Mouse (Mus musculus) cerebellum, adult 2 months (tissue): Measurements from ENCODE around the gene Ythdf1. TPM values are rescaled to one million over a fixed set of nuclear protein-coding genes. Genes with fewer than 3 reads are reported as not detected.

Source experiments
- DNase-seq, 2 experiments: peaks; one replicate each; pipeline ENCODE4 v3.0.0; 2021
- H3K27ac ChIP-seq: fragments of 200-500 bp; 2 replicates; pipeline ENCODE4 v1.5.1; 2012; ENCODE audit warnings: low read length, control low read depth, inconsistent platforms; ENCODE audit not compliant: insufficient read depth
- H3K27me3 ChIP-seq: fragments of 200-500 bp; 2 replicates; pipeline ENCODE4 v1.6.1; 2012; ENCODE audit warnings: inconsistent platforms, mild to moderate bottlenecking, low read length, moderate library complexity; ENCODE audit not compliant: control insufficient read depth, insufficient read depth
- H3K4me1 ChIP-seq: fragments of 200-500 bp; 2 replicates; pipeline ENCODE4 v1.6.1; 2011; ENCODE audit warnings: low read length; ENCODE audit not compliant: control insufficient read depth, insufficient read depth
- H3K4me3 ChIP-seq: fragments of 200-500 bp; replicated peaks from 2 replicates; pipeline ENCODE3; 2011; ENCODE audit warnings: mild to moderate bottlenecking, low read depth, low read length, control low read depth; ENCODE audit not compliant: insufficient read depth
- CTCF ChIP-seq: fragments of 200-500 bp; IDR thresholded peaks from 2 replicates; pipeline ENCODE4 v1.5.1; 2011; ENCODE audit warnings: low read depth, mild to moderate bottlenecking, control low read depth, low read length, moderate library complexity, borderline replicate concordance; ENCODE audit not compliant: insufficient read depth
- POLR2A ChIP-seq: fragments of 200-500 bp; IDR thresholded peaks from 2 replicates; pipeline ENCODE4 v1.6.1; 2011; ENCODE audit warnings: low read length, control low read depth, borderline replicate concordance; ENCODE audit not compliant: insufficient read depth
- WGBS: fragments of 180-500 bp; shearing (Covaris S2); methylation state at CpG from one replicate; pipeline ENCODE4 v1.1.7; 2018; 5-methylcytosine and 5-hydroxymethylcytosine counted together
- polyA plus RNA-seq: library from polyadenylated mRNA; depleted of rRNA; stranded (reverse); fragments of >200 nt; gene quantifications from 2 replicates; pipeline ENCODE4 v1.2.3, GENCODE M21; 2012

Ythdf1 gene
- polyA plus RNA-seq, 1 experiment, result 52.3 TPM

DNA sequence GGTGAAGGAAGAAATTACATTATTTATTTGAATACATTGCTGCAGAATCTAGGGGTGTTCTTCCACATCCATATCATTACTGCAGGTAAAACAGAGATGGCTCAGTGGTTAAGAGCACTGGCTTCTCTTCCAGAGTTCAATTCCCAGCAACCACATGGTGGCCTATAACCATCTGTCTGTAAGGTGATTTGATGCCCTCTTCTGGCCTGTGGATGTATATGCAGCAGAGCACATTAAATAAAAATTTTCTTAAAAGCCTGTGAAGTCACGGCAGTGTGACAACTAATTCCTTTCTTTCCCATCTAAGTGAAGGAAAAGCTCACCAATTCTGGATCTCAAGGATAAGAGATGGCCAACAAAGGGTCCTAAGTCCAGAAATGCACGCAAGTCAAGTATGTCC is 18.7 kb downstream of the Ythdf1 start:
- Histone ChIP-seq H3K27me3 (no peaks in the 10 kb centered on the region), H3K4me3 (no peak overlapping the region), H3K4me1 (peaks cover 20% of the 10 kb centered on the region), H3K27ac (no peak overlapping the region)
- 32% methylated on average over 2 of the region's 2 CpGs for WGBS
- peak in 1 of 2 experiments; percentile 59 for DNase-seq
- TF ChIP-seq POLR2A, result no peak
- peak; percentile 41; the same call in 1 of the 2 replicates for TF ChIP-seq CTCF

DNA sequence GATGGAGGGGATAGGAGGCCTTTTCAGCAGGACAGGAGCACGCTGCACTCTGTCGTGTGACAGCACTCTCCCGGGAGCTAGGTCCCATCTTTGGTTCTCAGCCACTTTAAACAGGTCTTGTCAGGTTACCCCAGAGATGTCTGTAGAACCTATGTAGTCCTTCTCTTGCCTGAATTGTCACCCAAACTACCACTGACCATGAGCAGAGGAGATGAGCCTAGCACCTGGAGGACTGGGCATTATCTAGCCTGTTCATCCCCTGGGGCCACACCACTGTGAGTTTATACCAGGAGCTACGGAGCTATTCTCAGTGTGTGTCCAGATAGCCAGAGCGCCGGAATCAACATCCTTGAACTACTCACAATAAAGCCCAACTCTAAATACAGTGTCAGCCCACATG is 22.9 kb downstream of the Ythdf1 start:
- H3K27ac ChIP-seq, result no peak overlapping the region
- WGBS, result 31% methylated on average over 6 of the region's 6 CpGs
- no peak overlapping the region for H3K4me3 ChIP-seq
- DNase-seq, result peak in 1 of 2 experiments; percentile 50
- no peaks in the 10 kb centered on the region for H3K27me3 ChIP-seq
- peaks cover 40% of the 10 kb centered on the region for H3K4me1 ChIP-seq
- TF ChIP-seq POLR2A (peak; percentile 49; the same call in 1 of the 2 replicates), CTCF (no peak)

DNA sequence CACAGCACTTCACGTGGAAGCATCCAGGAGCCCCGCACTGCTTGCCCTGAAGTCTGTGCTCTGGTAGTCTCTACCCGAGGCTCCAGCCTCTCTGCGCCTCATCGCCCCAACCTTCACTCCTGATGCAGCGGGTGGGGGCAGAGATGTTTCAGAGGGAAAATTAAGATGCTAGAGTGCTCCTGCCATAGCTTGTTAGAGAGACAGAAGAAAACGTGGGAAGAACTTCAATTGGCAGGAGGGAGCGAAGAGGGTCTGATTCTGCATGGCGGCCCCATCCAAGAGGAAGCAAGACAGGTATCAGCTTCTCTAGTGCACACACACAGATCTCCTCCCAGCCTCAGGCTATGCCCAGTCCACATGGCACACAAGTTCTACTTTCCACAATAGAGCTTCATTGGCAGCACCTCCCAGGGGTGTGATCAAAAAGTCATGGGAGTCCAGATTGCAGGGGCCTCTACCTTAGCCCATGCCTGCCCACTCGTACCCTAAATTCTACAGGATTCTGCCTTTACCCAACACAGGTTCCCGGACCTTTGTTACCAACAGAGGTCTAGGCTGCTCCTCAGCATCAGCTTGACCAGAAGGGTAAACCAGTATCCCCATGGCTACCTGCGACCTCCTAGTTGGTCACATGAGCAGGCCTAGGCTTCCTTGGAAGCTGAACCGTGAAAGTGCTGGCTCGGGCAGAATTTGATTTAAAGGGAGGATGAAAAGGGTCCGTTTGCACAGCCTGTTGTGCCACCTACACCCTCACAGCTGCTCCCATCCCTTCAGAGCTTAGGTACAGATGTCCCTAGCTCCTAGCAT is 23.7 kb downstream of the Ythdf1 start:
- DNase-seq, result peak; percentile 42 to 51
- H3K4me1 ChIP-seq, result peaks cover 40% of the 10 kb centered on the region
- TF ChIP-seq CTCF (no peak), POLR2A (peak; percentile 4; the same call in 1 of the 2 replicates)
- H3K4me3 ChIP-seq, result no peak overlapping the region
- peak overlapping the region; percentile 8 for H3K27ac ChIP-seq
- WGBS, result 44% methylated on average over 15 of the region's 15 CpGs
- H3K27me3 ChIP-seq, result no peaks in the 10 kb centered on the region

- Histone ChIP-seq H3K27me3 (no peaks in the 10 kb centered on the region), H3K4me1 (peaks cover 43% of the 10 kb centered on the region), H3K4me3 (no peak overlapping the region), H3K27ac (peak overlapping the region; percentile 8)
- peak; percentile 58 to 60 for DNase-seq
- TF ChIP-seq POLR2A, result peak; percentile 12; the same call in 1 of the 2 replicates
- TF ChIP-seq CTCF, result no peak
- WGBS, result 25% methylated on average over 11 of the region's 11 CpGs
Measured at GRCm38 (mm10) chr2:180895837-180896525, 24.8 kb downstream of the Ythdf1 start.

DNA sequence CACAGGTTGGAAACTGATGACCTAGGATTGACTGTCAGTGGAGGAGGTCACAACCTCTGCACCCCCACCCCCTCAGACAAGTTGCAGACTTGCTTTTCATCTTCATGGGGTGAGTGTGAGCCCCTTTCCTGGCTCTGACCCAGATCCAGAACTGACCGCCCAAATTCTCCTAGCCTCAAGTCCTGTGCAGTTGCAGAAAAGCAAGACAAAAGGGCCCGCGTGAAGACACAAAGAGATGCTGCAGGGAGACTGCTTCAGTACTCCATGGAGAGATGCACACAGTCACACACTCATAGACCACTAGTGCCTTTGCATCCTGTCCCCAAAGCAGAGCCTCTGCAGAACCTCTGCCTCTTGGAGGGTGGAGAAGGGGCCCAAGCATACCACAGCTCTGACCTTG is 25.4 kb downstream of the Ythdf1 start:
- DNase-seq, result peak; percentile 60 to 63
- Histone ChIP-seq H3K4me3 (peak overlapping the region; percentile 35), H3K4me1 (peaks cover 48% of the 10 kb centered on the region), H3K27ac (peak overlapping the region; percentile 8), H3K27me3 (no peaks in the 10 kb centered on the region)
- TF ChIP-seq POLR2A, result no peak
- no peak for TF ChIP-seq CTCF
- 16% methylated on average over 3 of the region's 3 CpGs for WGBS

- peak; percentile 95 to 97 for DNase-seq
- Histone ChIP-seq H3K27ac (peak overlapping the region; percentile 99), H3K27me3 (no peaks in the 10 kb centered on the region), H3K4me3 (peak overlapping the region; percentile 68), H3K4me1 (peaks cover 51% of the 10 kb centered on the region)
- TF ChIP-seq CTCF (peak; percentile 96), POLR2A (peak; percentile 71; the same call in 1 of the 2 replicates)
- 1% methylated on average over 13 of the region's 13 CpGs for WGBS
Measured at GRCm38 (mm10) chr2:180894734-180895133, 26.0 kb downstream of the Ythdf1 start.

DNA sequence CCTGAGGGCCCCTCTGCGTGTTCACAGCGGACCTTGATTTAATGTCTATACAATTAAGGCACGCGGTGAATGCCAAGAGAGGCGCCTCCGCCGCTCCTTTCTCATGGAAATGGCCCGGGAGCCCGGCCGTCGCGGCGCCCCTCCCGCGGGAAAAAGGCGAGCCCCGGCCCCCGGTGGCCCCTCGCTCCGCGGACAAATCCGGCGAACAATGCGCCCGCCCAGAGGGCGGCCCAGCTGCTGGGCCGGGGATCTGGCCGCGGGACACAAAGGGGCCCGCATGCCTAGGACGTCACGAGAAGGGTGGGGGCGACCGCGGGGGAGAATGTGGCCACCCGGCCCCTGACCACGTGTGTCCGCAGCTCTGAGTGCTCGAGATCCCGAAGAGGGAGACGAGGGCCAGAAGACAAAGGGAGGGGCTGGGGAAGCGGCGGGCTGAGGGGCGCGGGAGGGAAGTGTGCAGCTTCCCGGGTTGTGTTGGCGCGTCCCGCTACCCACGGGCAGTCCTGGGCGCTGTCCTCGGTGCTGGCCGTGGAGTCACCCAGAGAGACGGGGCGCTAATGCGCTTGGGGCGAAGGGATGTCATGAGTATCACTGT is 26.6 kb downstream of the Ythdf1 start:
- peaks cover 51% of the 10 kb centered on the region for H3K4me1 ChIP-seq
- 0 out of 2 replicates have a peak, but pooled peaks have one; percentile 11 for TF ChIP-seq POLR2A
- TF ChIP-seq CTCF, result no peak
- DNase-seq, result peak; percentile 80 to 82

More for the DNA sequence above, 26.6 kb downstream of the Ythdf1 start:
- under 1% methylated on average over 57 of the region's 57 CpGs for WGBS
- Histone ChIP-seq H3K4me3 (peak overlapping the region; percentile 68), H3K27ac (peak overlapping the region; percentile 99), H3K27me3 (no peaks in the 10 kb centered on the region)
